ENCODE assay signal across 8 mouse cellular contexts in the genomic region with DNA sequence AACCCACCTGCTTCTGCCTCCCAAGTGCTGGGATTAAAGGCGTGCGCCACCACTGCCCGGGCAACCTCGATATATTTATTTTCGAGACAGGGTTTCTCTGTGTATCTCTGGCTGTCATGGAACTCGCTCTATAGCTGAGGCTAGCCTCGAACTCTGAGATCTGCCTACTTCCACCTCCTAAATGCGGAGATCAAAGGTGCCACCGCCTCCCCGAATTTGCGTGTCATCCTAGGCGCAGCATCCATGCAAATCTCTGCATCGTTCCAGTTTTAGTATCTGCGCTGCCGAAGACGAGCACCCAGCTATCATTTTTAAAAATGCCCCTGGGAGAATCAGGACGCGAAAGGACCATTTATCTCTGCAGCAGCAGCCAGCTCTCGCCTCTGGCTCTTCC. TPM values are rescaled to one million over a fixed set of nuclear protein-coding genes. Genes with fewer than 3 reads are reported as not detected.
DNase-seq lines count a peak whose midpoint lies in the region; ATAC-seq and TF ChIP-seq lines count a peak whose summit lies in the region.

No protein-coding gene starts in this region.

- no peaks in the 10 kb centered on the region for H3K9me3 ChIP-seq in heart, embryonic 10.5 days
- H3K9me3 ChIP-seq in CH12.LX (replicated peaks; ENCODE audit: low read length) = no peaks in the 10 kb centered on the region
- H3K9me3 ChIP-seq in forebrain, embryonic 14.5 days (replicated peaks; ENCODE audit: control insufficient read depth, low read length) = no peaks in the 10 kb centered on the region
- no peaks in the 10 kb centered on the region for H3K9me3 ChIP-seq in liver, embryonic 14.5 days (ENCODE audit: control insufficient read depth, low read length)

- H3K27ac ChIP-seq in heart, embryonic 10.5 days = peak overlapping the region; percentile 97
- H3K27ac ChIP-seq in CH12.LX (ENCODE audit: insufficient read depth, low read depth) = no peak overlapping the region
- no peak overlapping the region for H3K27ac ChIP-seq in forebrain, embryonic 14.5 days (ENCODE audit: low read depth, low read length)
- no peak overlapping the region for H3K27ac ChIP-seq in liver, embryonic 14.5 days

- H3K9ac ChIP-seq in CH12.LX (ENCODE audit: insufficient read depth, low read depth) = no peak overlapping the region
- H3K9ac ChIP-seq in forebrain, embryonic 14.5 days (ENCODE audit: low read length) = peak overlapping the region; percentile 97
- no peak overlapping the region for H3K9ac ChIP-seq in liver, embryonic 14.5 days (replicated peaks)

- peak overlapping the region; percentile 62; the same call in 1 of the 2 replicates for H3K4me2 ChIP-seq in CH12.LX (ENCODE audit: insufficient read depth, low read depth, poor library complexity, severe bottlenecking)
- H3K4me2 ChIP-seq in forebrain, embryonic 14.5 days (ENCODE audit: low read length) = peak overlapping the region; percentile 83
- H3K4me2 ChIP-seq in liver, embryonic 14.5 days (ENCODE audit: low read depth) = peak overlapping the region; percentile 81

- intact Hi-C loops in heart, postnatal 25 days (cut with DNase I) = no loop called here
- intact Hi-C loops in left cerebral cortex, postnatal 14 days (cut with DNase I) = no loop called here

- peaks cover 34% of the 10 kb centered on the region for H3K4me1 ChIP-seq in heart, embryonic 10.5 days
- H3K4me1 ChIP-seq in CH12.LX (ENCODE audit: control insufficient read depth in 1 of 2, insufficient read depth in 2 of 2) = peaks cover 9 to 25% of the 10 kb centered on the region in 2 experiments
- peaks cover 19% of the 10 kb centered on the region for H3K4me1 ChIP-seq in forebrain, embryonic 14.5 days (ENCODE audit: control insufficient read depth, insufficient read depth, low read length)
- peaks cover 0 to 7% of the 10 kb centered on the region in 2 experiments; a peak in 1 of 4 replicates for H3K4me1 ChIP-seq in liver, embryonic 14.5 days (replicated peaks; ENCODE audit: control insufficient read depth in 2 of 2, insufficient read depth in 2 of 2, low read length in 1 of 2)

- in situ Hi-C loops in CH12.LX (cut with MboI; ENCODE audit: low pct_ligation_motif_present, low pct_unique_long_range_greater_than_20kb, low sequenced_read_pairs) = no loop called here

- H3K4me3 ChIP-seq in heart, embryonic 10.5 days = peak overlapping the region; percentile 85
- H3K4me3 ChIP-seq in CH12.LX (replicated peaks in 1 of 3; ENCODE audit: low read depth in 2 of 3, low read length in 2 of 3, poor library complexity in 1 of 3) = peak overlapping the region; percentile 48 to 100 (median 96)
- peak overlapping the region; percentile 100 for H3K4me3 ChIP-seq in forebrain, embryonic 14.5 days (ENCODE audit: low read depth, low read length)
- H3K4me3 ChIP-seq in liver, embryonic 14.5 days (ENCODE audit: insufficient read depth in 1 of 2, low read depth in 2 of 2, low read length in 2 of 2) = peak overlapping the region; percentile 31 to 76; a peak in 3 of 4 replicates

- H3K79me2 ChIP-seq in CH12.LX (replicated peaks; ENCODE audit: control insufficient read depth, extremely low read depth, insufficient read depth, poor library complexity, severe bottlenecking) = no peaks in the 10 kb centered on the region

- no peaks in the 10 kb centered on the region for H3K27me3 ChIP-seq in heart, embryonic 10.5 days (ENCODE audit: insufficient read depth, poor library complexity, severe bottlenecking)
- H3K27me3 ChIP-seq in CH12.LX (replicated peaks) = no peaks in the 10 kb centered on the region
- no peaks in the 10 kb centered on the region for H3K27me3 ChIP-seq in forebrain, embryonic 14.5 days (replicated peaks; ENCODE audit: control insufficient read depth, insufficient read depth, low read length)
- H3K27me3 ChIP-seq in liver, embryonic 14.5 days (ENCODE audit: control insufficient read depth, insufficient read depth, low read length) = no peaks in the 10 kb centered on the region

- no peak for TF ChIP-seq RAD21 in CH12.LX (IDR thresholded peaks at IDR 0.05; ENCODE audit: low read depth, low read length)

- TF ChIP-seq EP300 in CH12.LX (IDR thresholded peaks at IDR 0.05; ENCODE audit: low read length) = no peak
- no peak for TF ChIP-seq EP300 in liver, embryonic 14.5 days (IDR thresholded peaks at IDR 0.05; ENCODE audit: low read depth)

- 24% methylated on average over 19 of the region's 19 CpGs for WGBS in heart, embryonic 10.5 days
- 24% methylated on average over 19 of the region's 19 CpGs for WGBS in forebrain, embryonic 14.5 days
- 20% methylated on average over 19 of the region's 19 CpGs for whole genome bisulfite sequencing in liver, embryonic 14.5 days (ENCODE audit: insufficient replicate concordance)

- no peak; the same call in 1 of the 2 replicates for ATAC-seq in forebrain, embryonic 14.5 days
- no peak for ATAC-seq in liver, embryonic 14.5 days (ENCODE audit: insufficient read depth)

- dilution Hi-C loops in CH12.LX (cut with MboI; ENCODE audit: extremely low pct_ligation_motif_present, extremely low pct_unique_long_range_greater_than_20kb, low sequenced_read_pairs) = no loop called here

- no peak for DNase-seq in heart, embryonic 10.5 days (ENCODE audit: low spot score)
- no peak for DNase-seq in heart, postnatal 25 days (ENCODE audit: low spot score)
- DNase-seq in CH12.LX (ENCODE audit: extremely low read depth) = no peak
- no peak for DNase-seq in forebrain, embryonic 14.5 days (ENCODE audit: low spot score)
- no peak for DNase-seq in liver, embryonic 14.5 days (ENCODE audit: low read depth in 3 of 3, low spot score in 3 of 3)
- DNase-seq in ovary, postnatal 10 days (ENCODE audit: low spot score) = no peak
- no peak for DNase-seq in adrenal gland, adult 18-20 months (ENCODE audit: low spot score in 2 of 2)
- no peak for DNase-seq in left cerebral cortex, postnatal 14 days (ENCODE audit: low spot score in 2 of 2)

- TF ChIP-seq POLR2A in CH12.LX (IDR thresholded peaks at IDR 0.05; ENCODE audit: low read depth, low read length) = no peak

- H3K36me3 ChIP-seq in heart, embryonic 10.5 days = peaks cover 24% of the 10 kb centered on the region
- peaks cover 19 to 35% of the 10 kb centered on the region in 2 experiments for H3K36me3 ChIP-seq in CH12.LX (replicated peaks in 1 of 2; ENCODE audit: control insufficient read depth in 1 of 2, insufficient read depth in 1 of 2, low read length in 1 of 2)
- peaks cover 26% of the 10 kb centered on the region for H3K36me3 ChIP-seq in forebrain, embryonic 14.5 days (ENCODE audit: control insufficient read depth, insufficient read depth, low read length)
- H3K36me3 ChIP-seq in liver, embryonic 14.5 days (replicated peaks; ENCODE audit: control insufficient read depth, insufficient read depth, low read depth) = no peaks in the 10 kb centered on the region

- TF ChIP-seq CTCF in CH12.LX (conservative IDR thresholded peaks at IDR 0.05 in 1 of 2, IDR thresholded peaks at IDR 0.05 in 1 of 2; ENCODE audit: low read depth in 2 of 2, low read length in 2 of 2) = no peak
- TF ChIP-seq CTCF in liver, embryonic 14.5 days (IDR thresholded peaks at IDR 0.05; ENCODE audit: low read depth) = no peak

TF ChIP-seq in CH12.LX, 34 proteins besides CTCF, POLR2A, EP300 and RAD21:
- TF ChIP-seq ETS1 (conservative IDR thresholded peaks at IDR 0.05; ENCODE audit: low read depth, low read length) = no peak
- TF ChIP-seq MAZ (IDR thresholded peaks at IDR 0.05; ENCODE audit: low read depth, low read length) = no peak
- no peak for TF ChIP-seq UBTF (IDR thresholded peaks at IDR 0.05; ENCODE audit: low read depth, low read length)
- TF ChIP-seq PAX5 (IDR thresholded peaks at IDR 0.05; ENCODE audit: low read length) = no peak
- TF ChIP-seq ZMIZ1 (IDR thresholded peaks at IDR 0.05; ENCODE audit: low read depth, low read length) = no peak

RNA-seq across cellular contexts. Expression of gene Fbxo21, which starts 0.3 kb away (rescaled TPM):
- polyA plus RNA-seq in heart, embryonic 10.5 days (2016; fragmentation: Nextera tagmentation; extraction: Ambion mirVana) = 72.2 and 73.5 TPM in 2 replicates
- total RNA-seq in heart, postnatal 25 days (2021) = 10 to 100 TPM; 38.2 to 44.9 TPM
- 13.5 and 13.7 TPM in 2 replicates for total RNA-seq in CH12.LX (2012; rRNA removed)
- total RNA-seq in CH12.LX (2014; rRNA removed) = 9.9 and 10.7 TPM in 2 replicates
- 19.3 and 24.1 TPM in 2 replicates for polyA plus RNA-seq in CH12.LX (2012; ENCODE audit: insufficient read length, low read depth)
- polyA plus RNA-seq in forebrain, embryonic 14.5 days (2014; fragmentation: Nextera tagmentation; extraction: Ambion mirVana) = 109 and 147 TPM in 2 replicates
- polyA plus RNA-seq in liver, embryonic 14.5 days (2012; rRNA removed) = 10.0 and 10.6 TPM in 2 replicates
- 9.5 and 10.3 TPM in 2 replicates for polyA plus RNA-seq in liver, embryonic 14.5 days (2014; fragmentation: Nextera tagmentation; extraction: Ambion mirVana)
- 10 to 100 TPM; 59.9 to 62.9 TPM for total RNA-seq in adrenal gland, adult 18-20 months (2021)
- 100 to 1,000 TPM; 113 to 118 TPM for total RNA-seq in left cerebral cortex, postnatal 14 days (2021)

RNA-seq across cellular contexts. Expression of gene Tesc, which starts 51.3 kb away (rescaled TPM):
- polyA plus RNA-seq in heart, embryonic 10.5 days (2016; fragmentation: Nextera tagmentation; extraction: Ambion mirVana) = 10.0 and 19.0 TPM in 2 replicates
- 100 to 1,000 TPM; 192 to 217 TPM for total RNA-seq in heart, postnatal 25 days (2021)
- total RNA-seq in CH12.LX (2012; rRNA removed) = 0.13 and 0.34 TPM in 2 replicates
- 1.3 TPM in 1 of 2 replicates, not detected in the other for total RNA-seq in CH12.LX (2014; rRNA removed)
- 0.80 and 0.90 TPM in 2 replicates for polyA plus RNA-seq in CH12.LX (2012; ENCODE audit: insufficient read length, low read depth)
- polyA plus RNA-seq in forebrain, embryonic 14.5 days (2014; fragmentation: Nextera tagmentation; extraction: Ambion mirVana) = 8.0 and 10.0 TPM in 2 replicates
- 0.58 and 0.73 TPM in 2 replicates for polyA plus RNA-seq in liver, embryonic 14.5 days (2012; rRNA removed)
- 0.77 and 1.2 TPM in 2 replicates for polyA plus RNA-seq in liver, embryonic 14.5 days (2014; fragmentation: Nextera tagmentation; extraction: Ambion mirVana)
- total RNA-seq in adrenal gland, adult 18-20 months (2021) = 100 to 1,000 TPM; 149 to 166 TPM
- total RNA-seq in left cerebral cortex, postnatal 14 days (2021) = 10 to 100 TPM; 58.0 to 60.3 TPM

Comparison
In these comparisons a context has a peak if more than half of its experiments do, and no peak if none do; other contexts are left out.
1. RNA of gene Tesc, which starts 51.3 kb away (total RNA-seq): 192 to 217 TPM in heart, postnatal 25 days, 149 to 166 TPM in adrenal gland, adult 18-20 months and 58.0 to 60.3 TPM in left cerebral cortex, postnatal 14 days; 0.13 to 1.3 TPM in CH12.LX; every median in the first group is over 10 times any median in the second.
2. Peak in every context shown above with its lines, with median percentiles within 50 percentile points of each other: H3K4me3 ChIP-seq and H3K4me2 ChIP-seq.